Mouse (Mus musculus) heart, embryonic 14.5 days (tissue): ENCODE measurements at regions not wholly inside any gene's neighbourhood (a gene's known extent, or its start where the extent isn't known, plus 50 kb on each side); places are given as distances from the start of the nearest gene placed in this dataset.
A peak's percentile ranks its signal among the peaks of the same experiment; 100 is the strongest.

Source experiments
- ATAC-seq: fragments of 200-750 bp; cut with Nextera tagmentation; 2 replicates; pipeline ENCODE4 v1.8.0; 2017; ENCODE audit warnings: low read depth, moderate TSS enrichment; ENCODE audit not compliant: insufficient number of reproducible peaks, insufficient read depth, low FRiP score
- H3K27ac ChIP-seq, 2 experiments: fragments of 200-500 bp in 1 of 2; fragments of 300-500 bp in 1 of 2; sonication (generic) in 1 of 2; replicated peaks in 1 of 2; 2 replicates each; pipeline ENCODE4 v1.5.1; 2012 to 2014; ENCODE audit warnings: low read depth in 2 of 2, low read length in 2 of 2, control low read depth in 1 of 2, mild to moderate bottlenecking in 1 of 2, mixed read lengths in 1 of 2; ENCODE audit not compliant: control insufficient read depth in 1 of 2, insufficient read depth in 1 of 2
- H3K27me3 ChIP-seq: fragments of 300-500 bp; sonication (generic); 2 replicates; pipeline ENCODE4 v1.6.1; 2014; ENCODE audit warnings: mild to moderate bottlenecking, low read length, control low read depth; ENCODE audit not compliant: control insufficient read depth, insufficient read depth
- H3K36me3 ChIP-seq: fragments of 300-500 bp; sonication (generic); 2 replicates; pipeline ENCODE4 v1.6.1; 2014; ENCODE audit warnings: mild to moderate bottlenecking, control low read depth, low read length, mixed read lengths; ENCODE audit not compliant: control insufficient read depth, insufficient read depth
- H3K4me1 ChIP-seq, 2 experiments: fragments of 200-500 bp in 1 of 2; fragments of 300-500 bp in 1 of 2; sonication (generic) in 1 of 2; 2 replicates each; pipeline ENCODE4 v1.6.1; 2012 to 2014; ENCODE audit warnings: low read length in 2 of 2, control low read depth in 1 of 2, mixed read lengths in 1 of 2; ENCODE audit not compliant: control insufficient read depth in 2 of 2, insufficient read depth in 2 of 2
- H3K4me2 ChIP-seq: fragments of 300-500 bp; sonication (generic); 2 replicates; pipeline ENCODE4 v1.6.1; 2014; ENCODE audit warnings: mild to moderate bottlenecking, low read length
- H3K4me3 ChIP-seq, 2 experiments: fragments of 200-500 bp in 1 of 2; fragments of 300-500 bp in 1 of 2; sonication (generic) in 1 of 2; 2 replicates each; pipeline ENCODE4 v1.5.1; 2012 to 2014; ENCODE audit warnings: low read length in 2 of 2, mild to moderate bottlenecking in 2 of 2, control low read depth in 1 of 2, low read depth in 1 of 2, moderate library complexity in 1 of 2; ENCODE audit not compliant: control insufficient read depth in 1 of 2, insufficient read depth in 1 of 2
- H3K9ac ChIP-seq: fragments of 300-500 bp; sonication (generic); 2 replicates; pipeline ENCODE4 v1.6.1; 2014; ENCODE audit warnings: mild to moderate bottlenecking, low read length
- H3K9me3 ChIP-seq: fragments of 300-500 bp; sonication (generic); 2 replicates; pipeline ENCODE4 v1.6.1; 2016; ENCODE audit warnings: low read length, control low read depth; ENCODE audit not compliant: control insufficient read depth
- WGBS: fragments of 180-500 bp; shearing (Covaris S2); extraction: QIAGEN DNeasy Blood & Tissue Kit; methylation state at CpG from one replicate; pipeline ENCODE4 v1.1.7; 2014; 5-methylcytosine and 5-hydroxymethylcytosine counted together

GRCm38 (mm10) chr2:46652616-46653015, 1535.4 kb upstream of the Zeb2 start:
- Histone ChIP-seq H3K4me1 (no peaks in the 10 kb centered on the region), H3K4me2 (no peak overlapping the region), H3K27me3 (no peaks in the 10 kb centered on the region), H3K4me3 (no peak overlapping the region), H3K27ac (no peak overlapping the region), H3K9ac (no peak overlapping the region), H3K9me3 (no peaks in the 10 kb centered on the region), H3K36me3 (no peaks in the 10 kb centered on the region)
- whole genome bisulfite sequencing: 68% methylated on average over 1 of the region's 1 CpGs
- no peak for ATAC-seq

GRCm38 (mm10) chr2:46646366-46646765, 1529.2 kb upstream of the Zeb2 start:
- Histone ChIP-seq H3K4me1 (no peaks in the 10 kb centered on the region), H3K27me3 (no peaks in the 10 kb centered on the region), H3K36me3 (no peaks in the 10 kb centered on the region), H3K4me2 (no peak overlapping the region), H3K9me3 (no peaks in the 10 kb centered on the region), H3K9ac (no peak overlapping the region), H3K27ac (no peak overlapping the region), H3K4me3 (no peak overlapping the region)
- 39% methylated on average over 2 of the region's 2 CpGs for WGBS
- ATAC-seq: no peak

- Histone ChIP-seq H3K36me3 (no peaks in the 10 kb centered on the region), H3K9me3 (no peaks in the 10 kb centered on the region), H3K9ac (no peak overlapping the region), H3K4me2 (no peak overlapping the region), H3K4me3 (no peak overlapping the region), H3K27me3 (no peaks in the 10 kb centered on the region), H3K4me1 (no peaks in the 10 kb centered on the region), H3K27ac (no peak overlapping the region)
- 66% methylated on average over 2 of the region's 2 CpGs for WGBS
- no peak for ATAC-seq
These were observed 1492.0 kb upstream of the Zeb2 start for GRCm38 (mm10) chr2:46609217-46609616.

- H3K9ac ChIP-seq: no peak overlapping the region
- no peaks in the 10 kb centered on the region for H3K36me3 ChIP-seq
- no peaks in the 10 kb centered on the region for H3K4me1 ChIP-seq
- no peak overlapping the region for H3K4me2 ChIP-seq
- H3K4me3 ChIP-seq: no peak overlapping the region
- no peaks in the 10 kb centered on the region for H3K9me3 ChIP-seq
- no peak for ATAC-seq
- no peak overlapping the region for H3K27ac ChIP-seq
- no peaks in the 10 kb centered on the region for H3K27me3 ChIP-seq
- WGBS: 27% methylated on average over 2 of the region's 2 CpGs
These were observed 1464.6 kb upstream of the Zeb2 start for GRCm38 (mm10) chr2:46581773-46582172.

GRCm38 (mm10) chr2:46570416-46570815, 1453.2 kb upstream of the Zeb2 start:
- Histone ChIP-seq H3K9me3 (no peaks in the 10 kb centered on the region), H3K4me2 (no peak overlapping the region), H3K27ac (no peak overlapping the region), H3K27me3 (no peaks in the 10 kb centered on the region), H3K4me1 (no peaks in the 10 kb centered on the region), H3K9ac (no peak overlapping the region), H3K4me3 (no peak overlapping the region), H3K36me3 (no peaks in the 10 kb centered on the region)
- no peak for ATAC-seq
- WGBS: 74% methylated on average over 2 of the region's 2 CpGs

- ATAC-seq: no peak
- no peaks in the 10 kb centered on the region for H3K4me1 ChIP-seq
- no peaks in the 10 kb centered on the region for H3K9me3 ChIP-seq
- H3K4me3 ChIP-seq: no peak overlapping the region
- WGBS: 26% methylated on average over 1 of the region's 1 CpGs
- H3K27ac ChIP-seq: no peak overlapping the region
- no peak overlapping the region for H3K9ac ChIP-seq
- H3K36me3 ChIP-seq: no peaks in the 10 kb centered on the region
- no peaks in the 10 kb centered on the region for H3K27me3 ChIP-seq
- H3K4me2 ChIP-seq: no peak overlapping the region
These were observed 1416.2 kb upstream of the Zeb2 start for GRCm38 (mm10) chr2:46533395-46533794.

- no peaks in the 10 kb centered on the region for H3K36me3 ChIP-seq
- no peak overlapping the region for H3K9ac ChIP-seq
- H3K4me3 ChIP-seq: no peak overlapping the region
- no peak overlapping the region for H3K27ac ChIP-seq
- H3K9me3 ChIP-seq: no peaks in the 10 kb centered on the region
- H3K27me3 ChIP-seq: no peaks in the 10 kb centered on the region
- no peak overlapping the region for H3K4me2 ChIP-seq
- no peak for ATAC-seq
- 70% methylated on average over 1 of the region's 1 CpGs for WGBS
- no peaks in the 10 kb centered on the region for H3K4me1 ChIP-seq
These were observed 1413.5 kb upstream of the Zeb2 start for GRCm38 (mm10) chr2:46530686-46531085.

GRCm38 (mm10) chr2:46525223-46525622, 1408.0 kb upstream of the Zeb2 start:
- no peak overlapping the region for H3K9ac ChIP-seq
- H3K36me3 ChIP-seq: no peaks in the 10 kb centered on the region
- 35% methylated on average over 4 of the region's 4 CpGs for WGBS
- H3K27ac ChIP-seq: peak overlapping the region; percentile 3 to 6; a peak in 1 of 4 replicates
- no peak overlapping the region for H3K4me2 ChIP-seq
- no peak overlapping the region for H3K4me3 ChIP-seq
- H3K9me3 ChIP-seq: no peaks in the 10 kb centered on the region
- no peak for ATAC-seq
- H3K4me1 ChIP-seq: peaks cover 3 to 5% of the 10 kb centered on the region in 2 experiments; a peak in 2 of 4 replicates
- no peaks in the 10 kb centered on the region for H3K27me3 ChIP-seq
